Mouse (Mus musculus) embryonic facial prominence, embryonic 10.5 days (tissue): Measurements from ENCODE around the gene Upk1a. TPM values are rescaled to one million over a fixed set of nuclear protein-coding genes. Genes with fewer than 3 reads are reported as not detected.

Experiments used
- microRNA-seq: library from miRNA; unstranded; fragments of <30 nt; microRNA quantifications from one replicate; pipeline ENCODE4, GENCODE M21; 2017
- polyA plus RNA-seq: library from polyadenylated mRNA; unstranded; fragments of >200 nt; fragmentation: Nextera tagmentation; extraction: Ambion mirVana; gene quantifications from 2 replicates; pipeline ENCODE4 v1.2.1, GENCODE M21; 2016

Gene Upk1a
- polyA plus RNA-seq, 1 experiment from 2014 or later = 0.54 TPM

Small RNA genes lying within 50 kb of the gene (microRNA-seq; reads per million reads assigned to microRNA genes)
- gene Mir3569 = 0.91 reads per million

Other genes with a start within 250 kb of the Upk1a start
- 11.8 and 15.4 TPM in 2 replicates for gene Tyrobp, start 199.1 kb downstream of the Upk1a start, polyA plus RNA-seq
- not detected in 2 replicates for gene Hcst, start 193.0 kb downstream of the Upk1a start, polyA plus RNA-seq
- 1.1 and 1.8 TPM in 2 replicates for gene Nfkbid, start 191.1 kb downstream of the Upk1a start, polyA plus RNA-seq
- 28.6 and 32.3 TPM in 2 replicates for gene Aplp1, start 167.3 kb downstream of the Upk1a start, polyA plus RNA-seq
- gene Kirrel2, start 155.2 kb downstream of the Upk1a start, polyA plus RNA-seq = 1.3 and 2.2 TPM in 2 replicates
- gene Nphs1, start 154.5 kb downstream of the Upk1a start, polyA plus RNA-seq = 0.15 and 0.63 TPM in 2 replicates
- gene Prodh2, start 119.2 kb downstream of the Upk1a start, polyA plus RNA-seq = 0.28 TPM in 1 of 2 replicates, not detected in the other
- 24.8 and 25.2 TPM in 2 replicates for gene Arhgap33, start 77.8 kb downstream of the Upk1a start, polyA plus RNA-seq
- gene Hspb6, start 60.7 kb downstream of the Upk1a start, polyA plus RNA-seq = 4.1 and 5.6 TPM in 2 replicates
- gene Proser3, start 60.5 kb downstream of the Upk1a start, polyA plus RNA-seq = 17.7 TPM in 2 replicates
- 42.5 and 45.2 TPM in 2 replicates for gene Lin37, start 53.0 kb downstream of the Upk1a start, polyA plus RNA-seq
- gene U2af1l4, start 49.5 kb downstream of the Upk1a start, polyA plus RNA-seq = 91.5 and 94.9 TPM in 2 replicates
- 14.2 and 15.3 TPM in 2 replicates for gene Gm49396, start 49.5 kb downstream of the Upk1a start, polyA plus RNA-seq
- 112 and 118 TPM in 2 replicates for gene Psenen, start 49.2 kb downstream of the Upk1a start, polyA plus RNA-seq
- 2.8 and 4.6 TPM in 2 replicates for gene Igflr1, start 47.4 kb downstream of the Upk1a start, polyA plus RNA-seq
- 8.9 and 10.2 TPM in 2 replicates for gene Kmt2b, start 24.1 kb downstream of the Upk1a start, polyA plus RNA-seq
- gene Zbtb32, start 13.9 kb downstream of the Upk1a start, polyA plus RNA-seq = 0.41 TPM in 1 of 2 replicates, not detected in the other
- gene Cox6b1, start 13.3 kb upstream of the Upk1a start, polyA plus RNA-seq = 776 and 799 TPM in 2 replicates
- gene Etv2, start 23.0 kb upstream of the Upk1a start, polyA plus RNA-seq = 0.47 and 0.87 TPM in 2 replicates
- 134 and 139 TPM in 2 replicates for gene Rbm42, start 37.5 kb upstream of the Upk1a start, polyA plus RNA-seq
- gene Haus5, start 52.1 kb upstream of the Upk1a start, polyA plus RNA-seq = 79.6 and 80.3 TPM in 2 replicates
- not detected in 2 replicates for gene Pmis2, start 58.8 kb upstream of the Upk1a start, polyA plus RNA-seq
- gene 2200002J24Rik, start 86.1 kb upstream of the Upk1a start, polyA plus RNA-seq = not detected in 2 replicates
- 0.53 and 0.77 TPM in 2 replicates for gene Atp4a, start 99.4 kb upstream of the Upk1a start, polyA plus RNA-seq
- 147 and 151 TPM in 2 replicates for gene Tmem147, start 116.7 kb upstream of the Upk1a start, polyA plus RNA-seq
- gene Gapdhs, start 130.8 kb upstream of the Upk1a start, polyA plus RNA-seq = 0.36 and 0.59 TPM in 2 replicates
- gene Sbsn, start 138.6 kb upstream of the Upk1a start, polyA plus RNA-seq = 0.68 and 1.0 TPM in 2 replicates
- gene Dmkn, start 150.9 kb upstream of the Upk1a start, polyA plus RNA-seq = not detected in 2 replicates
- not detected in 2 replicates for gene Krtdap, start 175.0 kb upstream of the Upk1a start, polyA plus RNA-seq
- gene Ffar2, start 210.9 kb upstream of the Upk1a start, polyA plus RNA-seq = not detected in 2 replicates
- not detected in 2 replicates for gene Ffar3, start 243.3 kb upstream of the Upk1a start, polyA plus RNA-seq
- 0.05 TPM in 1 of 2 replicates, not detected in the other for gene Ffar1, start 248.7 kb upstream of the Upk1a start, polyA plus RNA-seq